Mouse (Mus musculus) gastrocnemius, adult 2 months (tissue): ENCODE results near the gene Ubac1. TPM values are rescaled to one million over a fixed set of nuclear protein-coding genes. Genes with fewer than 3 reads are reported as not detected.
A peak's percentile ranks its signal among the peaks of the same experiment; 100 is the strongest.

Experiments used
- DNase-seq: peaks from one replicate; pipeline ENCODE4 v3.0.0; 2022
- H3K27ac ChIP-seq: fragments of 200-600 bp; 2 replicates; pipeline ENCODE4 v1.8.1; 2022; ENCODE audit warnings: mild to moderate bottlenecking
- H3K4me3 ChIP-seq: fragments of 200-600 bp; 2 replicates; pipeline ENCODE4 v1.8.1; 2022; ENCODE audit warnings: mild to moderate bottlenecking, moderate library complexity
- CTCF ChIP-seq: fragments of 200-600 bp; IDR thresholded peaks from 2 replicates; pipeline ENCODE4 v1.8.1; 2022; ENCODE audit warnings: antibody characterized with exemption, mild to moderate bottlenecking, moderate library complexity
- intact Hi-C: fragments of 180-260 bp; cut with DNase I; formaldehyde crosslinking; loops from one replicate; pipeline ENCODE4 v1.15.1; 2025
- long read RNA-seq, 2 experiments: library from polyadenylated mRNA; stranded (forward); transcript quantifications; one replicate each; pipeline ENCODE4 v2.0.0; 2021
- total RNA-seq, 2 experiments: library from RNA; stranded (reverse); gene quantifications; 2 replicates each; pipeline ENCODE4 v1.2.3; 2021

Ubac1 gene
- 100 to 1,000 TPM; 223 to 239 TPM for total RNA-seq
- long read RNA-seq, experiment 1, transcript Ubac1-201 (10 exons, 1,852 nt), result major isoform, 440 of 529 reads
- long read RNA-seq, experiment 1, partial matches to known transcripts, result 13 of 529 reads
- long read RNA-seq, experiment 1, other reads (novel, unspliced or antisense), result 76 of 529 reads
- long read RNA-seq, experiment 2, transcript Ubac1-201 (10 exons, 1,852 nt), result major isoform, 461 of 545 reads
- long read RNA-seq, experiment 2, partial matches to known transcripts, result 14 of 545 reads
- long read RNA-seq, experiment 2, other reads (novel, unspliced or antisense), result 70 of 545 reads

DNA sequence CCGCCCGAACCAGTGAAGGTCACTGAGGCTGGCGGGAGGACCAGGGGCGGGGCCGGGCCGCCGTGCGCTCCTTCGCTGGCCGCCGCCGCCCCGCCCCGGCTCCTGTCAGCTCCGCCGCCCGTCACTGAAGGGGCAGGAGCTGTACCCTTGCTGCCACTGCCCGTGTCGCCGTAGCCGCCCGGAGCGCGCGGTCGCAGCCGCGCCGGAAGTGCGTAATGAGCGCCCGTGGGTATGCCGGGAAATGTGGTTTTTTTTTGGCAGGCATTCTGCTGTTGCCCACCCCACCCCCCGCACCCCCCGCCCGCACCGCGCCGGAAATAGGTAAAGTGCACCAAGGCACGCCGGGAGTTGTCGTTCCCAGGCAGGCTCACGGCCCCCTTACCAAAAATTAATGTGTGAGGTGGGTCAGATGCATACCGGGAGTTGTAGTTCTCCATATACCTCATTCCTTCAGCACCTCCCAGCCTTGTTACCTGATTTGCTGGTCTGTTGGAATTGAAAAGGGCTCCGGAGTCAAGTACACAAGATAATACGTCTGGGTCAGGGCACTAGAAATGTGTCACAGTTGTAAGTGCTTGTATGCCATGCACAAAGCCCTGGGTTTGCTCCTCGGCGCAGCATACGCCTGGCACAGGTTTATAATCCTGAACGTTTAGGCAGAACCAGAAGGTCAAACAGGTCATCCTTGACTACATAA, at the start of gene Ubac1:
TSS of gene Ubac1 (minus strand) at position 187 of the 697 bp plus-strand sequence.
- H3K27ac ChIP-seq, result peak within 1 kb of the TSS; percentile 99
- peak within 1 kb of the TSS; percentile 74 for H3K4me3 ChIP-seq
- no peak for TF ChIP-seq CTCF
- DNase-seq, result peak; percentile 96
- intact Hi-C loops, result loop anchor here (10.0 kb wide), 1 partner anchor 373 kb away; no protein-coding TSS in a partner anchor

- no peak for DNase-seq
- no peak for TF ChIP-seq CTCF
- no peak overlapping the region; the same call in 1 of the 2 replicates for H3K27ac ChIP-seq
- intact Hi-C loops, result no loop called here
- no peak overlapping the region for H3K4me3 ChIP-seq
These were observed 47.0 kb upstream of the Ubac1 start for GRCm38 (mm10) chr2:26068592-26068991.

DNA sequence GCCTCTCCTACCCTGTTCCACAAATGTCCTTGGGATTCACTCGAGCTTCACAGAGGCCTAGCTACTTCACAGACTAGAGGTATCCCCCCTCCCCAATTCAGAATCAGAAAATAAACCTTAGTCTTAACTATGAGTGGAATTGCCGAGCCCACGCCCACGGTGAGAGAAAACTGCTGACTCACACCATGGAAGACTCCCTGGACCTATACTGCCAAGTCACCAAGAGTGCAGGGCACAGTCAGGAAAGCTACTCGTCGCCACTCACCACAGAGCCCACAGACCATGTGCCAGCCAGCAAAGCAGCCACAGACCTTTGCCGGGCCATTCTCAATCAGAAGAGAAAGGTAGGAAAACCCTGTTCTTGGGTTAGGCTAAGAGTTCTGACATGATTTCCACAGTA, 46.6 kb upstream of the Ubac1 start:
- intact Hi-C loops, result no loop called here
- DNase-seq, result no peak
- H3K4me3 ChIP-seq, result no peak overlapping the region
- peak overlapping the region; percentile 58 for H3K27ac ChIP-seq
- no peak for TF ChIP-seq CTCF

- no peak for TF ChIP-seq CTCF
- H3K4me3 ChIP-seq, result no peak overlapping the region
- intact Hi-C loops, result no loop called here
These were observed 45.0 kb upstream of the Ubac1 start for GRCm38 (mm10) chr2:26066527-26066926.

DNA sequence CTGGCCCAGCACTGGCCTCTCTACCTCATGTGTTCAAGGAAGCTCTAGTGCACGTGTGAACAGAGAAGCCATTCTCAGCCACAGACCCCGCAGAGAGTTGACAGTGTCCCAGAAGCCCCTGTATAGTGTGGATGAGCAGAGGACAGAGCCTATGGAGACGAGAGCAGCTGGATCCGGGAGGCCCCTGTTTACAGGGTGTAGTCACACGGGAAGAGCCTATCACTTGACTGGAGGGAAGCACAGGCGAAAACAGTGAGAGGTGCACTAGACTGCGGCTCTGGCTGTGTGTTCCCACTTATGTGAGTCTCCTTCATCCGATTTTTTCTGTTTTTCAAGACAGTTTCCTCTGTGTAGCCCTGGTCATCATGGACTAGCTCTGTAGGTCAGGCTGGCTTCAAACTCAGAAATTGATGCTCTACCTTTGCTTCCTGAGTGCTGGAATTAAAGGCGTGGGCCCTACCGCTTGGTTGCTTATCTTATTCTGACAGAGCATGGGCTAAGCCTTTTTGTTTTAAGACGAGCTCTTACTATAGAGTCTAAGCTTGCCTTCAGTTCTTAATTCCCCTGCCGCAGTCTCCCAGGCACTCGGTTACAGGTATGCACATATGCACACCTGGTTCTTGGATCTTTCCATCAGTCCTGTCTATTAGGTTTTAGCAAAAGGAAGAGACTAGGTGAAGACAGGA, 41.3 kb upstream of the Ubac1 start:
- no peak for DNase-seq
- Histone ChIP-seq H3K27ac (no peak overlapping the region), H3K4me3 (no peak overlapping the region)
- no peak for TF ChIP-seq CTCF
- intact Hi-C loops, result no loop called here

More at GRCm38 (mm10) chr2:26066527-26066926, 45.0 kb upstream of the Ubac1 start:
- 0 out of 2 replicates have a peak overlapping the region, but pooled peaks have one; percentile 39 for H3K27ac ChIP-seq
- no peak for DNase-seq

DNA sequence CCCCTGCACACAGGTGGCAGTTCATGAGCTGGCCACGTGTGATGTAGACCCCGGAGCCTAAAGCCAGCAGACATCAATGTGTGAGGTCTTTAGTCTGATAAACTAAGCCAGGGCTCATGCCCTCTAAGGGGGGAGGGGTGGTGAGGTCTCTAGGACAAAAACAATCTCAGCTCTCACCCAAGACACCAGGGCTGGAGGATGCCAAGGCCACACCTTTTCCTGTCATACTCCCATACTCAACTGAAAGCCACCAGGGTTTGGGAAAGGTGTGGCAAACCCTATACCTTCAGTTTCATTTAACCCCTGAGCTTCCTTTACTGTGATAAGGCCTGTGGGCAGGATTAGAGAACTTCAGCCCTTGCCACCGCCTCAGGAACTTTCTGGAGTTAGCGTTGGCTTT, 40.7 kb upstream of the Ubac1 start:
- DNase-seq, result no peak
- Histone ChIP-seq H3K4me3 (no peak overlapping the region), H3K27ac (no peak overlapping the region)
- intact Hi-C loops, result no loop called here
- TF ChIP-seq CTCF, result no peak

DNA sequence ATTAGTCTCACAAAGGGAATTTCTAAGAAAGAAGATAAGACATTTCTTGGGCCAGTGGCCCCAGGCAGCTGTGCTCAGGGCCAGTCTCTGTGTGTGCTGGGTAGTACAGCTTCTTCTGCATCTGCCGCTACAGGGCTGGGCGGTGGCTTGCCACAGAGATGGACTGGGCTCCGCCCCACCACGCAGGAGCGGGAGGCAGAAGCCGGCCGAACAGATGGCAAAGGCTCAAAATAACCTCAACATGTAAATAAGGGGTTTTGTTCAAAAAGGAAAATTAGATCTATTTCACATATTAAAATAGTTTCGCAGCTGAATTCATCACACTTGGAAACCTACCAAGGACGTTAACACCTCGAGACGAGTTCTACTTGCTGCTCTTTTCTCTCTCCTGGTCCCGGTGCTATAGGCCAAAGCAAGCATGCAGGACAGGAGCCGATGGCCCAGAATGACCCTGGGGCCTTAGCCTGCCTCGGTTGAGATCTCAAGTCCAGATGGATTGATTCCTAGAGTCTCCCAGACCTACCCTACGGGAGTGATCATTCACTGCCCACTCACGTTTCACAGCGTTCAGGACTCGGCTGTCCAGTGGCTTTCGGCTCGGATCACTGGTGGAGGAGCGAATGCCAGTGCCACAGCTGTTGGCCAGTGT, 39.6 kb upstream of the Ubac1 start:
- Histone ChIP-seq H3K4me3 (no peak overlapping the region), H3K27ac (no peak overlapping the region)
- DNase-seq, result peak; percentile 33
- intact Hi-C loops, result no loop called here
- TF ChIP-seq CTCF, result no peak

DNA sequence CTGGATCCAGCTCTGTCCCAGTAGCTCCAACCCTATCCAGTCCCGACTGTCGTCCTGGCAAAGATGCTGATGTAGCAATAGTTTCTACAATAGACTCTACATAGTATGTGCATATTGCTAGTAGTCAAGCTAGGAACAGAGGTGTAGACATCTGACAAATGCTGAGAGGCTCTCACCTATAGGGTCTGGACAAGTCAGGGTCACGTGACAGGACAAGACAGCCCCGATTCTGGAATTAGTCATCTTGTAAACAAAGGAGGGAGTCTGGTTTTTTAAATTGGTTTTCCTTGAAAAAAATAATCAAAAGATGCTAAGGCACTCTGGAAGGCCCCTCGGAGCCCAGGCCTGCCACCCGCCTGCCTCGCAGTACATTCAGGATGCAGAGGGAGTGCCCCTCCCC, 35.5 kb upstream of the Ubac1 start:
- no peak overlapping the region for H3K4me3 ChIP-seq
- TF ChIP-seq CTCF, result no peak
- intact Hi-C loops, result no loop called here
- H3K27ac ChIP-seq, result no peak overlapping the region
- DNase-seq, result no peak

GRCm38 (mm10) chr2:26056226-26056625, 34.7 kb upstream of the Ubac1 start:
- DNase-seq, result no peak
- intact Hi-C loops, result no loop called here
- Histone ChIP-seq H3K4me3 (no peak overlapping the region), H3K27ac (no peak overlapping the region)
- no peak for TF ChIP-seq CTCF

- Histone ChIP-seq H3K4me3 (no peak overlapping the region), H3K27ac (no peak overlapping the region)
- intact Hi-C loops, result loop anchor here (1.0 kb wide), 1 partner anchor 87 kb away; no protein-coding TSS in a partner anchor
- no peak for TF ChIP-seq CTCF
- no peak for DNase-seq
These were observed 34.2 kb upstream of the Ubac1 start for GRCm38 (mm10) chr2:26055747-26056102.

DNA sequence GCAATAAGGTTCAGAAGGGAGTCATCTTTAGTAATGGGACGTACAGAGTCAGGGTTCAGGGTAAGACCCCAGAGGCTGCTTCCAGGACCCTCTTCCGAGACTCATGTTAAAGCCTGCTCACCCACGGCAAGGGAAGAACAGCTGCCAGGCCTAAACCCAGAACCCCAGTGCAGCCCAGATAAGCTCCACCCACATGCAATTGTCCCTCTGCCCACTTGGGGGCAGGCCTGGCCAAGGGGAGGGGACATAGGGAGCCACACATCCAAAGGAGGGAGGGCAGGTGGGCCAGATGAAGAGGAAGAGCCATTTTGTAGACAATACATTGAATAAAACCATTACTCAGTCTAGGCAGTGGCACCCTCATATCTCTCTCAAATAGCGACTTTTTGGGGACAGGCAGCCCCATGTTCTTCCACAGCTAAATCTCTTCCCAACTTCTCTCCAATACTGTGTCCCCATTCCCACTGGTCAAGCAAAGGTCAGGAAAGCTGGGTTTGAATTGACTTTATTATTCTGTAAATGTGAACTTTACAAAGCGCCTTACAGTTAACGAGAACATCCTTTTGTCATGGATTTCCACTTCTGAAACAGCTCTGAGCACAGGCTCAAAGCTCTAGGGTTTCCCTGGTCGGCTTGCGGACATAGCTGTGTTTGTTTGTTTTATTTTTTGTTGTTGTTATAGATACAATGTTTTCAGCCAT, 33.6 kb upstream of the Ubac1 start:
- H3K27ac ChIP-seq, result no peak overlapping the region
- TF ChIP-seq CTCF, result peak; percentile 95
- peak; percentile 81 for DNase-seq
- intact Hi-C loops, result loop anchor here (1.0 kb wide), 1 partner anchor 87 kb away; no protein-coding TSS in a partner anchor
- no peak overlapping the region for H3K4me3 ChIP-seq

GRCm38 (mm10) chr2:26052806-26053205, 31.3 kb upstream of the Ubac1 start:
- Histone ChIP-seq H3K27ac (no peak overlapping the region), H3K4me3 (no peak overlapping the region)
- intact Hi-C loops, result no loop called here
- no peak for TF ChIP-seq CTCF
- no peak for DNase-seq
